Mouse (Mus musculus) left cerebral cortex, adult 8-10 months (tissue): ENCODE measurements around the gene Gm20388. TPM values are rescaled to one million over a fixed set of nuclear protein-coding genes. Genes with fewer than 3 reads are reported as not detected.
A peak's percentile ranks its signal among the peaks of the same experiment; 100 is the strongest.

Experiments
- DNase-seq, 2 experiments: peaks; one replicate each; pipeline ENCODE4 v3.0.0; 2022; ENCODE audit warnings: low spot score in 2 of 2
- total RNA-seq, 4 experiments: library from RNA; stranded (reverse); gene quantifications; 2 replicates each; pipeline ENCODE4 v1.2.4; 2022

The Gm20388 gene
- total RNA-seq, 4 experiments from 2014 or later: 10.4 to 20.8 (median 16.4) TPM

GRCm38 (mm10) chr8:123655351-123655779, 3744.7 kb downstream of the Gm20388 start:
- no peak for DNase-seq

DNA sequence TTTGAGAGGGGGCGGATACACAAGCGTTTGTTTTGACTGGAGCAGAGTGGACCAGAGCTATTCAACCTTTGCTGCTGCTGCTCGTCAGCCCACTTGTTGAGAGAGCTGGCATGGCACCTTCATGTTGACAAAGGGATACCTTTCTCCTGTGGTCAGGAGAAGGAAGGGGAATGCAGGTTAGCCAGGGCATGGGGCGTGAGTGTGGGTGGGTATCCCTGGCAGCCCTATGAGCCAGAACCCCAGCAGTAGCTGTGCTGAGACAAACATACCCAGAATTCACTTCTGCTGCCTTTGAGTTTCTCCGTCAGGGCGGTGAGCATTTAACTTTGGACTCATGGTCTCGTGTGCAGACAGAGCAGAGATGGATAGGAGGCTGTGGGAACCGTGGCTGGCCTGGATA, 3747.2 kb downstream of the Gm20388 start:
- no peak for DNase-seq

DNA sequence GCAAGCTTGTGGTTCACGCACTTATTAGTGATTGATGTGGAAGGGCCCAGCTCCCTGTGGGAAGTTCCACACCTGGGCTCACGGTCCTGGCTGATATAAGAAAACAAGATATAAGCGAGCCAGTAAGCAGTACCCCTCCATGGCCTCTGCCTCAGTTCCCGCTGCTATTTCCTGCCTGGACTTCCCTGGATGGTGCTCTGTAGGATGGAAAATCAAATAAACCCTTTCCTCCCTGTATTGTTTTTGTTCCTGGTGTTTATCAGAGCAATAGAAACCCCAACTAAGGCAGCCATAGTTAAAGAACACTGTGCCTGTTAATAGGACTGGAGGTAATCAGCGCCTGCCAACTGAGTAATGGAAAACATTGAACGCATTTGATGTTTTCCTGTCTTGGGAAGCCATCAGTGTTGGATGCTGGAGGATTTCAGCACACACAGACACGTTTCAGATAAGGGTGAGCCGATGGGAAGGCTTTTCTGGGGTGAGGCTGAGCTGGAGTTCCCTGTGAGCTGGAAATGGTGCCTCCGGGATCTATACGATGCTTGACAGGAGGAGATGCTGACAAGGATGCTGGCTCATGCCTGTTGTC, 3748.9 kb downstream of the Gm20388 start:
- no peak for DNase-seq

DNA sequence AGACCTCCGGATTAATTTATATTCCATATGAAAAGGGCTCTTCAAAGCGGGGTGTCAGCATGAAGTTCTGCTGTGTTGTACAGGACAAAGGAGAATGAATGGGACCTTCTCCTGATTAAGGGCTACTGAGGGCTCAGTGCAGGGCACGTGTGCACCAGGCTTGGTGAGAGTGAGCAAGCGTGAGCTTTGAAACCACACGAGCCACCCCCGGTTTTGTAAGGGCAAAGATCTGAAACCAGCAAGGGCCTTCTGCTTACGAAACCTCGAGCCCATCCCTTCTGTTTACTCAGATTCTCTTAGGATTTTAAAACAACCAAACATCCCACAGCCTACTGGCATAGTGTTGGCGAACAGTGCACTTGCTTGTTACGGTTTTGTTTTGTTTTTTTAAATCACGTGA, 3750.9 kb downstream of the Gm20388 start:
- DNase-seq: no peak

GRCm38 (mm10) chr8:123665580-123665979, 3754.9 kb downstream of the Gm20388 start:
- no peak for DNase-seq

GRCm38 (mm10) chr8:123666832-123667231, 3756.2 kb downstream of the Gm20388 start:
- no peak for DNase-seq

GRCm38 (mm10) chr8:123668681-123669080, 3758.0 kb downstream of the Gm20388 start:
- DNase-seq: no peak

GRCm38 (mm10) chr8:123670766-123671165, 3760.1 kb downstream of the Gm20388 start:
- DNase-seq: no peak

DNA sequence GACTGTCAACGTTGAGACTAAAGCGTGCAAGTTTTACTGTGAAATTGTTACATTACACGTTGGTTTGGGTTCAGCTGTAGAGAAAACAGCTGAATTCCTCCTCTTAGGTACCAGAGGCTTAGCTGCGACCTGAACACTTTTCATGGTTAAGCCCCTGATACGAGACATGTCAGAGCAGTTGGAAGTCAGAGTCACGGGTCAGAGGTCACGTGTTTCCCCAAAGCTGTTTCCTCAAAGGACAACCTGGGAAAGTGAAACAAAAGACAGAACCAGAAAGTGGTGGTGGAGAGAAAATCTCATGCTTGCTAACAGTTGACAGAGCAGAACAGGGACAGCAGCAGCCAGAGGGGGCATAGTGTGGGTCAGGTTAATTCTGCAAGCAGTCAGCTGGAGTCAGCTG, 3760.8 kb downstream of the Gm20388 start:
- DNase-seq: no peak

- no peak for DNase-seq
Measured at GRCm38 (mm10) chr8:123672648-123673047, 3762.0 kb downstream of the Gm20388 start.

DNA sequence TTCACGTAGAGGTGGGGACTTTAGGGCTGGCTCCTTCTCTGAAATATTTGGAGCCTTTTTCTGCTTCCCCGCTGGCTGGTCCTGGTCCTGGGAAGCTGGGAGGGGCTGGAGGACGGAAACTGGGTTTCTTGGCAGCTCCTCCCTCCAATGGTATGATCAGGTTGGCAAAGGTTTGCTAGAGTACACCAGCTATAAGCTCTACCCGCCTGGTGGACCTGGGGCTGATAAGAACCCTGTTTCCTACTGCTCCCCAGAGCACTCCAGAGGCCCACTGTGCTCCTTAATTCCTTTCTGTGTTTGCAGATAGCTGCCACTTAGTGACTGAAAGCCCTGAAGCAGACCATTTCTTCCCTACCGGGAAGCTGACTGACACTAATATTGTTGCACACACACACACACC, 3765.0 kb downstream of the Gm20388 start:
- DNase-seq: no peak

GRCm38 (mm10) chr8:123678390-123678789, 3767.7 kb downstream of the Gm20388 start:
- no peak for DNase-seq

DNA sequence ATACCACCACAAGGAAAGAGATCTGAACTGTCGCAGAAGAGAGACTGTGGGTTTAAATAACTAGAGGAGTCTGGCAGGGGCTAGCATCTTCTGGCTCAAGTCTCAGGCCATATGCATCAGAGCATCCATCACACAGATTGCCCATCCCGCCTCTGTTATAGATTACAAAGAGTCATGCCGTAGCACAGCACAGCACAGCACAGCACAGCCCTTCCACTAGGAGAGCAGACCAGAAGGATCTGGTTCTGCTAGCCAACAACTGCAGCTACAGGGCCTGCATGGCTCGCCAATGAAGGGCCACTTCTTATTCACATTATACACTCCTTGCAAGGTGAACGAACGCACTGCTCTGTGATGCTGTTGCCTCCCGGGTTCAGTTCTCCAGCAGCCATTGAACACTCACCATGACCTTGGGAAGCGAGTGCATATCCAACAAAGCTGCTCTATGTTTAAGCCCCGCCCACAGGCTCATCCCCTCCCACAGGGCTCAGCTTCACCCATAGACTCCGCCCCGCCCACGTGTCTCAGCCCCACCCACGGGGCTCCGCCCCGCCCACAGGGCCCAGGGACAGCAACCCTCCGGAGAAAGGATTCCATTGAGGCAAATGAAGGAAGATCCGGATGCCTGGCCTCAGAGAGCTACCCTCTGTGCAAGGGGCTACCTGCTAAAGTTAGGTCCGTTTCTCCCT, 3771.6 kb downstream of the Gm20388 start:
- peak in 1 of 2 experiments; percentile 50 for DNase-seq

DNA sequence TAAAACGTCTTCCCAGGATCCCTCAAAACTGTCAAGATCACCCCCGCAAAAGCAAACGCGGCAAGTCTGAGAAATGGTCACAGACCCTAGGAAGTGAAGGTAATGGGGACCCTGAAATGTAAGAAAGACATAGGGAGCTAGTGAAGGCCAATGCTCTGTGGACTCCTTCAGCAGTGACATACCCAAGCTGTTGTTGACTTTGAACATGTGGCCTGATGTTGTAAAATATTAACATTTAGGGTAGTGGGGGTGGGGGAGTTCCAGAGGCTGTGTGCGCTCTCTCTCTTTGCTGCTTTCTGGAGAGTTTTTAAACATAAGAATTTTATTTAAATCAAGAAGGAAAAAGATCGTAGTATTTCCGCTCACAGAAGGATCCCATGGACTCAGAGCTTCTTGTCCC, 3772.7 kb downstream of the Gm20388 start:
- no peak for DNase-seq

DNA sequence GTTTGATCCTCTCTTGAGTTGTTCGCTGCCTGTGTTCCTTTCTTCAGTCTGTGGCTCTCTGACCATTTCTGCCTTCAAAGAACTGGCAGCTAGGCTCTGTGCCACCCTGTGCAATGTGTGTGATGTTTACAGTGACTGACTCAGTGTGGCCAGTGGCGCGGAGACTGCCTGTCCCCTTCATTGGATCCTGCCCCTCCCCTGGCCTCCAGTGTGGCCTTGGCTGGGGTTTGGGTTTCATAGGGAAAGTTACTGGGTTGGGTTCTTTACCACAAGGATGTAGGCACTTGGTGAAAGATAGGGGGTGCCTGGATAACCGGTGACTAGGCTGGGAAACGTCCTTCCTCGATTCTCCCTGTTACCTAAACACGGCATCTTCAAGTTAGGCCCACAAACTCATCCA, 3774.2 kb downstream of the Gm20388 start:
- no peak for DNase-seq

DNA sequence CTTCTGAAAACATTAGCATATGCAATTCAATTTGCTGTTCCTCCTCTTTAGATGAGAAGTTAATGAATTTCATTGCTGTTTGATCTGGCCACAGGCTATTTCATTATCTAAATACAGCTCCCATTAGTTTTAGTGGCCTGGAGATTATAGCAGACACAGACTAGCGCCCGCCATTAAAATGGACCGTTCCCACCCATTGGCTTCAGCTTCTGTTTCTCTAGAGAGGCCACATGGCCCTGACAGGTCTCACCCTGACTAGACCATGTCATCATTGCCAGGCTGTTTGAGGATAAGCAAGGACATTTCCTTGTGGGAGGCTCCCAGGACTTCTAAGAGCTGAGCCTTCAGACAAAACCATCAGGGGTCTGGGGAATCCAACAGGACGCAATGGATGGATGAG, 3774.8 kb downstream of the Gm20388 start:
- DNase-seq: no peak

- no peak for DNase-seq
Measured at GRCm38 (mm10) chr8:123687826-123688225, 3777.2 kb downstream of the Gm20388 start.

DNA sequence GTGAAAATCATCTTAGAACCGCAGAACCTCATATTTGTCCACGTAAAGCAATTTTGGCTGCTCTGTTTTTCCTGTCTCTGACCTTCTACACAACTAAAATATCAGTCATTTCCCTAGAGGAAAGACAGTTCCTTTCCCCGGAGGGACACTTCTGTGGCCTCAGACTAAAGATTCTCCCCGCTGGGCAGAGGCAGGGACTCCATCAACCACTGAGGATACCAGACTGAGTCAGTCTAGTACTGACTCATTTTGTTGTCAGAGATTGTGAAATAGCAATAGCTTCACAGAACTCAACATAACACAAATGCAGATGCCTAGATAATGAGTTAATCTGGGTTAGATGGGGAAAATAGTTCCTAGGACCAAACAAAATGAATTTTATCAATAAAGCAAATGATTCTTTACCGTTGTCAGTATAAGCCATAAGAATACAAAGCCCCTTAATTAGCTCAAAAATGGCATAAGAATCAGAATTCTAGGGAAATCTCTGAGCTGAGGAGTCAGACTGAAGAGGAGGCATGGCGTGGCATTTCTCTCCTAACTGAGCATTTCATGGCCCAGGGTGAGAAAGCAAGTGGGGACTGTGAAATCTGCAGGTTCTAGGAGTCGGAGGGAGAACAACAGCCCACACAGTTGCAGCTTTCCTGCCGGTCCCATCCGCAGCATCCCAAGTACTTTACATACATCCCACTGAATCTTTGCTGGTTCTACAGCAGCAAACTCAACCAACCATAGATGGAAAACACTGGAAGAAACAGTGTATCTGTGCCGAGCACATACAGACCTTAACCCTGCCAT, 3781.7 kb downstream of the Gm20388 start:
- DNase-seq: no peak

- DNase-seq: no peak
Measured at GRCm38 (mm10) chr8:123696167-123696566, 3785.5 kb downstream of the Gm20388 start.

DNA sequence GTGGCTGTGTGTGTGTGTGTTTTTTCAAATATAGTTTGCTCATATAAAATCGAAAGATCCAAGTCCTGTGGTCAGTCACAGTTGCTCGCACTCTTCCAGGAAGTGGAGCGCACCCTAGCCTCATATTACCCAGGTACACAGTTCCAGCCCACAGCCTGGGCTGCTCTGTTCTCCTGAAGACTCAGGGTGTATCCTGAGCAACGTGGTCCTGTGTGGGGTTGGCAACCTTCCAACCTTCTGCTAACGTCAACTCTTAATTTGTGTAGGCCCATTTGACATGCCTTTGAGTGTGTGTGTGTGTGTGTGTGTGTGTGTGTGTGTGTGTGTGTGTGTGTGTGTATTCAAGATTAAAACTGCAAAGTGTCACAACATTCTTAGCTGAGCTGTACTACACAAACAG, 3786.7 kb downstream of the Gm20388 start:
- no peak for DNase-seq

DNA sequence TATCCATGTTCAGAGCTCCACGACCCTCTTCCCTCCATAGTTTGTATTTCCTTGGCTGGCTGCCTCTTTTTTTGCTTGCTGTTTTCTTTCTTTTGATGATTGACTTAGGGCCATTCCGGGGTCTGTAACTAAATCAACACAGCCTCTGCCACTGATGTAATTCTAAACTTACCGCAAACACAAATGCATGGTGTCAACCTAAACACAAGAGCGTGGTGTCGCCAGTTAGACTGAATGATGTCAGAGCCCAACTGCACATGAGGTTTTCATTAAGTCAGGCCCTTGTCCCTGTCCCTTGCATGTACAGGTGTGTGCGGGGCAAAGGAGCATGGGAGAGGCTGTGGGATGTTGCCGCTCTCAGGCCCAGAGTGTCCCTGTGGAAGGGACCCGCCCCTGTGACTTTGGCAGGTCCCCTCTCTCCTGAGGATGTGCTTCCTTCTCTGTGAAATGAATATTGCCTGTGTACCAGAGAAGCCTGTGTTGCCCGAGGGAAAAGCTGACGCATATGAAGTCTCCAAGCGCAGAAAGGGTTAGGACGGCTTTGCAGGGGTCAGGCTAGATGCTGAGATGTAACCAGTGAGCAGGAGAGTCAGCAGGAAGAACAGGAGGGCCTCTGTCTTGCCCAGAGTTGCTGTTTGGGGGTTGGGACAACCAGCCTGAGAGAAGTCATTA, 3789.9 kb downstream of the Gm20388 start:
- no peak for DNase-seq
